Mouse (Mus musculus): ENCODE measurements around the gene Zfhx3.

GRCm38 (mm10) chr8:108148599-108149249, 206.3 kb downstream of the Zfhx3 start:
- no peak for TF ChIP-seq POLR2A (IDR thresholded peaks at IDR 0.05; ENCODE audit: borderline replicate concordance, low read depth, low read length)
- no peak for TF ChIP-seq CTCF (IDR thresholded peaks at IDR 0.05; ENCODE audit: low read depth, low read length)
